Mouse (Mus musculus) stomach, embryonic 16.5 days (tissue): Measurements from ENCODE around the gene Gm28845. TPM values are rescaled to one million over a fixed set of nuclear protein-coding genes. Genes with fewer than 3 reads are reported as not detected.

Experiments used
- ATAC-seq: fragments of 200-750 bp; cut with Nextera tagmentation; 2 replicates; pipeline ENCODE4 v1.8.0; 2017; ENCODE audit warnings: moderate number of reproducible peaks, moderate TSS enrichment; ENCODE audit not compliant: insufficient read depth, low FRiP score
- H3K27ac ChIP-seq: fragments of 300-500 bp; sonication (generic); 2 replicates; pipeline ENCODE4 v1.5.1; 2014; ENCODE audit warnings: low read length
- H3K27me3 ChIP-seq: fragments of 300-500 bp; sonication (generic); 2 replicates; pipeline ENCODE4 v1.6.1; 2014; ENCODE audit warnings: low read length, control low read depth, mixed read lengths; ENCODE audit not compliant: control insufficient read depth, insufficient read depth
- H3K36me3 ChIP-seq: fragments of 300-500 bp; sonication (generic); 2 replicates; pipeline ENCODE4 v1.6.1; 2014; ENCODE audit warnings: low read length; ENCODE audit not compliant: control insufficient read depth, insufficient read depth
- H3K4me1 ChIP-seq: fragments of 300-500 bp; sonication (generic); 2 replicates; pipeline ENCODE4 v1.6.1; 2014; ENCODE audit warnings: low read length, control low read depth, mixed read lengths; ENCODE audit not compliant: control insufficient read depth, insufficient read depth
- H3K4me2 ChIP-seq: fragments of 300-500 bp; sonication (generic); 2 replicates; pipeline ENCODE4 v1.6.1; 2014; ENCODE audit warnings: low read depth, low read length, mixed read lengths
- H3K4me3 ChIP-seq: fragments of 300-500 bp; sonication (generic); replicated peaks from 2 replicates; pipeline ENCODE4 v1.5.1; 2014; ENCODE audit warnings: mild to moderate bottlenecking, low read length
- H3K9ac ChIP-seq: fragments of 300-500 bp; sonication (generic); 2 replicates; pipeline ENCODE4 v1.6.1; 2014; ENCODE audit warnings: low read length
- H3K9me3 ChIP-seq: fragments of 300-500 bp; sonication (generic); replicated peaks from 2 replicates; pipeline ENCODE4 v1.6.1; 2016; ENCODE audit warnings: low read length, control low read depth; ENCODE audit not compliant: control insufficient read depth
- WGBS: fragments of 180-500 bp; shearing (Covaris S2); extraction: QIAGEN DNeasy Blood & Tissue Kit; methylation state at CpG from one replicate; pipeline ENCODE4 v1.1.7; 2014; 5-methylcytosine and 5-hydroxymethylcytosine counted together
- polyA plus RNA-seq: library from polyadenylated mRNA; unstranded; fragments of >200 nt; fragmentation: Nextera tagmentation; extraction: Ambion mirVana; gene quantifications from 2 replicates; pipeline ENCODE4 v1.2.1, GENCODE M21; 2015

The Gm28845 gene
- polyA plus RNA-seq, 1 experiment from 2014 or later: not detected

DNA sequence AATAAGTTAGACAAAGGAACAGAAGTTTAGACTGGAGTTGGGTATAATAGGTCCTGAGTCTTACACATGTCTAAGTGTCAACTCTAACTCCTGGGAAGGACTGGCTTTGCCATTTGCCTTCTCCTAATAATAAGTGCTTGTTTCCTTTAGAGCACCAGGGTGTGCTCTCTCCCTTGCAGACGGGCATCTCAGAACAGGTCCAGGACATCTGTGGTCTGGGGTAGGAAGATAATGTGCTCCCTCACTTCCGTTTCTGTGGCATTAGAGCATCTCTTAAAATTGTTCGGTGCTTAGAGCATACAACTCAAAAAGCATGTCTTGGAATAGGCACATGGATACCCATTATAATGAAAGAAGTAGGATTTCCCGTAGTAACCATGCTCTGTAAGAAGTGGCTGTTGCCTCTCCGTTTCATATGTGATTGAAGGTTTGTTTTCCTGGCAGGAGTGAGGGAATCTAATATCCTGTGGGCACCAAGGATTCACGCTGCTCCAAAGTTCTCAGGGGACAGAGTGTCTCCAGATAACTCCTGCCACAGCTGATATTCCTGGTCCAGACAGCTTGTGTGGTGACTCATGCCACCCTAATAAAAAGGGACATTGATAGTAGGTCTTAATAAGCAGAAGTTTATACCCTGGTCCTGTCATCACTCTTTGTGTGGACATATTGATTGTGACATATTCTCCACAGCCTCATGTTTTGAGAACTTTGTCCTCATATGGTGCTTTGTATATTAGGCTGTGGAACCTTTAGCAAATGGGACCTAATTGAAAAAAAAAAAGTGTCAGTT lies 30.6 kb downstream of the Gm28845 start:
- WGBS: 76% methylated on average over 6 of the region's 6 CpGs
- H3K27ac ChIP-seq: no peak overlapping the region
- H3K9me3 ChIP-seq: no peaks in the 10 kb centered on the region
- no peaks in the 10 kb centered on the region for H3K4me1 ChIP-seq
- no peaks in the 10 kb centered on the region for H3K36me3 ChIP-seq
- no peak overlapping the region for H3K9ac ChIP-seq
- H3K4me2 ChIP-seq: no peak overlapping the region
- no peak overlapping the region for H3K4me3 ChIP-seq
- no peaks in the 10 kb centered on the region for H3K27me3 ChIP-seq
- ATAC-seq: no peak

DNA sequence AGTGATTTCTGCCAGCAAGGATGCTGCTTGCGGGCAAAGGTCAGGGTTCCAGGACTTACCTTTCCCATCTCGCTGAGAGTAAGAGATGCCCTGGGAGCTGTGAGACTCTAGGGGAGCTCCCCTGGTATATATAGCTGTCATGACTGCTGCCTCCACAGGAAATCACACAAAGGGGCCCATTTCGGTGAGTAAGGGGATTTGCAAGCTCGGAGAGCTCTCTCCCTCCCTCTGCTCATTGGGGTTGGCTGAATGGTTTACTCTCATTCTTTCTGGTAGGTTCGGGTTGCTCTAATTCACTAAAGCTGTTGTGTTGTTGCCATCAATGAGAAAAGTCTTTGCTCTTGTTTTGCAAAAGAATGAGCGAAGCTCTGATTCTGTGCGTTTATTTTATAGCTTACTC lies 37.2 kb downstream of the Gm28845 start, which contains the start of gene Crygb:
Crygb (minus strand) TSS at position 101 of the 400 bp plus-strand sequence.
- Histone ChIP-seq H3K9ac (no peak within 1 kb of the TSS), H3K4me3 (no peak within 1 kb of the TSS), H3K27ac (no peak within 1 kb of the TSS), H3K4me1 (no peaks in the 10 kb centered on the region), H3K27me3 (no peaks in the 10 kb centered on the region), H3K4me2 (no peak within 1 kb of the TSS), H3K36me3 (no peaks in the 10 kb centered on the region), H3K9me3 (no peaks in the 10 kb centered on the region)
- no peak for ATAC-seq
- 43% methylated on average over 7 of the region's 7 CpGs for WGBS

DNA sequence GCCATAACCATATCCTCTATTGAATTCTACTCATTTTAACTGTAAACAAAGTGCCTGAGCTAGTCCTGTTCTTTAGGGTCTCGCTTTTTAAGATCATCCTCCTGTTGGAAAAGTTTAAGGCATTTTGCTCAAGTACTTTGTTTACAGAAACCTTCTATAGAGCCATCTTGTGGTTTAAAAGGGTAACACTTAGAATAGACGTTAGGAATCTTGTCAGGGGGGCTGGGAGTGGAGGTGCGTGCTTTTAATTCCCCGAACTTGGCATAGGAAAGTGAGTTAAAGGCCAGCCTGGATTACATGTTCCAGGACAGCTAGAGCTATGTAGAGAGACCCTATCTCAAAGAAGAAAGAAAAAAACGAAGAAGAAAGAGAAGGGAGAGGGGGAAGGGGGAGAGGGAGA lies 43.8 kb downstream of the Gm28845 start:
- H3K9ac ChIP-seq: no peak overlapping the region
- H3K4me3 ChIP-seq: no peak overlapping the region
- no peaks in the 10 kb centered on the region; the same call in 1 of the 2 replicates for H3K4me1 ChIP-seq
- no peak for ATAC-seq
- H3K4me2 ChIP-seq: no peak overlapping the region
- H3K27me3 ChIP-seq: no peaks in the 10 kb centered on the region
- no peaks in the 10 kb centered on the region for H3K9me3 ChIP-seq
- no peak overlapping the region for H3K27ac ChIP-seq
- 11% methylated on average over 5 of the region's 5 CpGs for WGBS
- H3K36me3 ChIP-seq: no peaks in the 10 kb centered on the region

DNA sequence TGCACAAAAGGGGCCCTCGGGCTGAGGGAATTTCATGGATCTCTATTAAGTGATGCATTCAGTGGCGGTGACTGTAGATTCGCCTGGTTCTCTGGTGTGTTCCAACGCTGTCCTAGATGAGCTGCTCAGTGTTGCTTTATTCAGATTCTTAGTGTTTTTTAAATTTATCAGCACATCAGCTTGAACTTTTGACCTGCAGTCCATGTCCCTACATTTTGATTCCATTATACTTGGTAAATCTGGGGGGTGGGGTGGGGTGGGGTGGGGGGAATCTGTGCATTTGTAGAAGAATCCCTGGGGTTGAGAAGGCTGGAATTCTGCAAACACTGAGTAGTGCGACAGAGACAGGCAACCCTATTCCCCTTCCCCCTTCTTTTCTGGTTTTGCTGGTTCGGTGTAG lies 45.8 kb downstream of the Gm28845 start, which contains the start of gene Crygc:
Crygc (minus strand) TSS at position 101 of the 400 bp plus-strand sequence.
- no peak within 1 kb of the TSS for H3K9ac ChIP-seq
- H3K27me3 ChIP-seq: no peaks in the 10 kb centered on the region
- H3K27ac ChIP-seq: no peak within 1 kb of the TSS
- no peaks in the 10 kb centered on the region; the same call in 1 of the 2 replicates for H3K4me1 ChIP-seq
- no peak within 1 kb of the TSS for H3K4me2 ChIP-seq
- H3K4me3 ChIP-seq: no peak within 1 kb of the TSS
- H3K36me3 ChIP-seq: no peaks in the 10 kb centered on the region
- H3K9me3 ChIP-seq: no peaks in the 10 kb centered on the region
- ATAC-seq: no peak
- 58% methylated on average over 6 of the region's 6 CpGs for WGBS

DNA sequence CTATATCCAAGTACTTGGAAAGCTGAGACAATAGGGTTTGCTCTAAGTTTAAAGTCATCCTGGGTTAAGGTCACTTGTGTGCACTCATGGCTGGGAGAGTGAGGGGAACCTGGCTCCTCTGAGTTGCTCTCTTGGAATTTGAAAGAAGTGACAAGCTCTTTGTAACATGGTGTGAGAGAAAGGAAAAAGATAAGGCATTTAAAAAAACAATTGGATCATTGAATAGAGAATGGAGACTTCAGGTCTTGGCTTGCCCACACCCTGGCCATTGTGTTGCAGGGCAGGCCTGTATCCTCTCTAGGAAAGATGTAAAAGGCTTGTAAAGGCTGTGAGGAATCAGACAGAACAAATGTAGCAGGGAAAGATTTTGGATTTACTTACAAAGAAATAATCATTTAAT lies 51.5 kb downstream of the Gm28845 start:
- no peak for ATAC-seq
- no peak overlapping the region for H3K4me2 ChIP-seq
- H3K9ac ChIP-seq: no peak overlapping the region
- no peaks in the 10 kb centered on the region for H3K4me1 ChIP-seq
- H3K27ac ChIP-seq: no peak overlapping the region
- H3K9me3 ChIP-seq: no peaks in the 10 kb centered on the region
- H3K4me3 ChIP-seq: no peak overlapping the region
- H3K36me3 ChIP-seq: no peaks in the 10 kb centered on the region
- H3K27me3 ChIP-seq: no peaks in the 10 kb centered on the region

DNA sequence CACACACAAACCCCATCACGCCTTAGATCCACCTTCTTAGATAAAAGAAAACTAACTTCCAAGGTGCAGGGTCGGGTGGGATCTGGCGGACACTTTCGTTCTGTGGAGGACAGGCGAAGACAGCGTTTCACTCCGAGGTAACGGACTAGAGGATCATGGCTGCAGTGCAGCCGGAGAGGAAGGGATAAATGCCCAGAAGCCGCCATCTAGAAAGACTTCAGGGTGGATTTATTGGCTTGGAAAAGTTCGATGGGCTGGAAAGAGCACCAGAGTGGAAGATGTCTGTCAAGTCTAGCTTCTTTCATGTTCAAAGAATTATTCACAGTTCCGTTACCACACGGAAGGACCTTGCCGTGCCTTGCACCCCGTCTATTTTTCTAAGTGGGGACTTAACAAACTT lies 55.2 kb downstream of the Gm28845 start:
- ATAC-seq: no peak
- Histone ChIP-seq H3K27me3 (no peaks in the 10 kb centered on the region), H3K27ac (no peak overlapping the region), H3K9me3 (no peaks in the 10 kb centered on the region), H3K4me2 (no peak overlapping the region), H3K9ac (no peak overlapping the region), H3K4me3 (no peak overlapping the region), H3K4me1 (no peaks in the 10 kb centered on the region), H3K36me3 (no peaks in the 10 kb centered on the region)
- WGBS: 85% methylated on average over 15 of the region's 15 CpGs

DNA sequence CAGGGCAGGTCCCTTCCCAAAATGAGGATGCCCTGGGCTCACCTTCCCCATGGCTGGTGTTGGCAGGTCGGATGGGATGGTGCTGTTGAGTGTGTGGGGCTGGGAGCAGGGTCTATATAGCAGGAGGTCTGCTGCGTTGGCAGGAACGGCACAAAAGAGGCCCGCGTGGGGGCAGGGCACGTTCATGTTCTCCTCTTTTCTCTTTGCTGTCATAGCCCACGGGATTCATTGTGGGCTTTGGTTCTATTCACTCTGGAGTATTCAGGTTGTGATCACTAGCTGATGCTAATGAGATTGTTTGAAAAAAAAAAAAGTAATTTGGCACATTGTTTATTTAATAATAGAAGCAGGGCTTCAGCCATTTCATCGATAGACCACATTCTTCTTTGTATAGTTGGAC lies 56.0 kb downstream of the Gm28845 start, which contains the start of gene Crygd:
Crygd (minus strand) TSS at position 101 of the 400 bp plus-strand sequence.
- Histone ChIP-seq H3K4me1 (no peaks in the 10 kb centered on the region), H3K27ac (no peak within 1 kb of the TSS), H3K4me2 (no peak within 1 kb of the TSS), H3K4me3 (no peak within 1 kb of the TSS), H3K36me3 (no peaks in the 10 kb centered on the region), H3K27me3 (no peaks in the 10 kb centered on the region), H3K9me3 (no peaks in the 10 kb centered on the region), H3K9ac (no peak within 1 kb of the TSS)
- no peak for ATAC-seq
- WGBS: 87% methylated on average over 8 of the region's 8 CpGs

DNA sequence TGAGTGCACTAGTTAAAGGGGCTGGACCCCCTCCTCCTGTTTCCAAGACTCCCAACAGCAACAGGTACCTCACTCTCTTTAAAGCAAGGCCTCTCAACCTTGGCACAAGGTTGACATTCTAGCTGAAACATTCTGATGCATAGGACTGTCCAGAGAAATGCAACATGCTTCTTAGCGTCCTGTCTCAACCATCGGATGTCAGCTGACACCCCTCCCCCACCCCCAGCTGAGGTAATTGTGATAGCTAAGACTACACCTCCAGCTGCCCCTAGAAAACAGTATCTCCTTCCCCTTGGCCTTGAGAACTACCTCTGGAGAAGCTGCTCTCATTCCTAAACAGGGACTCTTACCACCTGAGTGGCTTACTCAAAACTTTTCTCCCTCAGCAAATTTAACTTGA lies 67.2 kb downstream of the Gm28845 start:
- Histone ChIP-seq H3K36me3 (no peaks in the 10 kb centered on the region), H3K4me3 (no peak overlapping the region), H3K4me2 (no peak overlapping the region), H3K9ac (no peak overlapping the region), H3K9me3 (no peaks in the 10 kb centered on the region), H3K27me3 (no peaks in the 10 kb centered on the region), H3K27ac (no peak overlapping the region), H3K4me1 (no peaks in the 10 kb centered on the region)
- whole genome bisulfite sequencing: 38% methylated on average over 2 of the region's 2 CpGs
- ATAC-seq: no peak

DNA sequence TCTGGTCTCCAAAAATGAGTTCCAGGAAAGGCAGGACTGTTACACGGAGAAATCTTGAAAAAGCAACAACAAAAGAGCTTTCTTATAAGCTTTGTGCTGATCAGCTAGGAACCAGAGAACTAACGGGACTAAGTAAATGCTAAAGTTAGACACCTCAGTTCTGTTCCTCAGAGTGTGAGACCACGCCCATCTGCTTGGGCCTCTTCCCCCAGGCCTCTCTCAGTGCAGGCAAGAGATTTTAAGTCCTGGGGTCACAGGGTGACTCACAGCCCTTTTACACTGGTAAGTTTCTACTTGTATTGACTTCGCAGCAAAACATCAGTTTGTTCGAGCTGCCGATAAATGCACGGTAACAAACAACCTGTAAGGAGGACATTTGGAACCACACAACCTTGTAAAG lies 67.7 kb downstream of the Gm28845 start:
- 62% methylated on average over 7 of the region's 7 CpGs for WGBS
- H3K4me1 ChIP-seq: no peaks in the 10 kb centered on the region
- H3K27ac ChIP-seq: no peak overlapping the region
- no peaks in the 10 kb centered on the region for H3K36me3 ChIP-seq
- no peak for ATAC-seq
- no peaks in the 10 kb centered on the region for H3K9me3 ChIP-seq
- no peaks in the 10 kb centered on the region for H3K27me3 ChIP-seq
- no peak overlapping the region for H3K4me2 ChIP-seq
- no peak overlapping the region for H3K9ac ChIP-seq
- no peak overlapping the region for H3K4me3 ChIP-seq
